Mouse (Mus musculus): ENCODE results near the gene Usf1. TPM values are rescaled to one million over a fixed set of nuclear protein-coding genes. Genes with fewer than 3 reads are reported as not detected.
A peak's percentile ranks its signal among the peaks of the same experiment; 100 is the strongest.

Usf1 gene
- polyA plus RNA-seq, 1 experiment from 2014 or later, result 119 TPM

DNA sequence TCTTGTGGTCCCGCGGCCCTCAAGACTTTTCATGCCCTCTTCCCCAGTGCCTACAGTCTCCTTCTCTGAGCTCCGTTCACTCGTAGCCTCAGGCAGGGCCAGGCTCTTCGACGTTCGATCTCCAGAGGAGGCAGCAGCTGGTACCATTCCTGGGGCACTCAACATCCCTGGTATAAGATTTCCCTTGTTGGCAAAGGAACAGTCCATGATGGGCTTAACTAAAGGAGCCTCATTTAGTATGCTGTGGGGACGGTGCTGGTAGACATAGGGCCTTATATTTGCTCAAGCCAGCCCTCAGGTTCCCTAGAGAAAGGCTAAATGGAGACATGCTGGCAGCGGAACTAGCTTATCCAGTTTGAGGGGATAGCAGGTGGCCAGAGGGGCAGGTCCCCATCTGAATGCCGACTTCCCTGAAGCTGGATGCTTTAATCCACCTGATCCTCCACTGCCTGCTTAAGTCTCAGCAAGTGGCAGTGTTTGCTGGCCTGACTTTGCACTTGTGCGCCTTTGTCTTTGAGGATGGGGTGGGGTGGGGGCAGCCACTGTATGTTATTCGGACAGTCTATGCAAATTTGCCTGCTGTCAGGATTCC lies 8.3 kb downstream of the Usf1 start:
- H3K4me2 ChIP-seq (replicated peaks), result no peak overlapping the region
- no peak overlapping the region for H3K9ac ChIP-seq
- peaks cover 55% of the 10 kb centered on the region for H3K36me3 ChIP-seq
- peak overlapping the region; percentile 12; the same call in 1 of the 2 replicates for H3K27ac ChIP-seq
- WGBS, result 54% methylated on average over 12 of the region's 12 CpGs
- no peaks in the 10 kb centered on the region for H3K9me3 ChIP-seq
- no peaks in the 10 kb centered on the region for H3K4me1 ChIP-seq
- H3K27me3 ChIP-seq, result no peaks in the 10 kb centered on the region
- ATAC-seq (ENCODE audit: insufficient number of reproducible peaks, insufficient read depth, low FRiP score, low TSS enrichment), result peak; percentile 49; the same call in 1 of the 2 replicates
- H3K4me3 ChIP-seq, result no peak overlapping the region

DNA sequence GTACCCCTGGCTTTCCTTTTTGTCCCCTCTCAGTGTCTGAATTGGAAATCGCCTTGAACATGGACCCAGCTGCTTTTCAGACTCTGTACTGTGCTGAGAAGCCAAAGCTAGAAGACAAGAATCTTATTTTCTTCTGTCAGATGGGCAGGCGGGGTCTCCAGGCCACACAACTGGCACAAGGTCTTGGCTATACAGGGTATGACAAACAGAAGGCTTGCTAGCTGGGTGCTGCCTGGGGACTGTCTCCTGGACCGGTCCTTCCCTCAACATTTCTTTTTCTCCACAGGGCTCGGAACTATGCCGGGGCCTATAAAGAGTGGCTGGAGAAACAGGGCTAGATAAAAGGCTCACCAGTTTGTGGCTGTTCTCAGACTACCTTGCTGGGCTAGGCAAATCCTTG lies 8.8 kb downstream of the Usf1 start:
- Histone ChIP-seq H3K4me1 (no peaks in the 10 kb centered on the region), H3K36me3 (peaks cover 55% of the 10 kb centered on the region), H3K9me3 (no peaks in the 10 kb centered on the region), H3K9ac (no peak overlapping the region), H3K4me2 (replicated peaks) (no peak overlapping the region), H3K27me3 (no peaks in the 10 kb centered on the region), H3K4me3 (no peak overlapping the region), H3K27ac (0 out of 2 replicates have a peak overlapping the region, but pooled peaks have one; percentile 12)
- WGBS, result 78% methylated on average over 5 of the region's 5 CpGs
- ATAC-seq (ENCODE audit: insufficient number of reproducible peaks, insufficient read depth, low FRiP score, low TSS enrichment), result no peak

DNA sequence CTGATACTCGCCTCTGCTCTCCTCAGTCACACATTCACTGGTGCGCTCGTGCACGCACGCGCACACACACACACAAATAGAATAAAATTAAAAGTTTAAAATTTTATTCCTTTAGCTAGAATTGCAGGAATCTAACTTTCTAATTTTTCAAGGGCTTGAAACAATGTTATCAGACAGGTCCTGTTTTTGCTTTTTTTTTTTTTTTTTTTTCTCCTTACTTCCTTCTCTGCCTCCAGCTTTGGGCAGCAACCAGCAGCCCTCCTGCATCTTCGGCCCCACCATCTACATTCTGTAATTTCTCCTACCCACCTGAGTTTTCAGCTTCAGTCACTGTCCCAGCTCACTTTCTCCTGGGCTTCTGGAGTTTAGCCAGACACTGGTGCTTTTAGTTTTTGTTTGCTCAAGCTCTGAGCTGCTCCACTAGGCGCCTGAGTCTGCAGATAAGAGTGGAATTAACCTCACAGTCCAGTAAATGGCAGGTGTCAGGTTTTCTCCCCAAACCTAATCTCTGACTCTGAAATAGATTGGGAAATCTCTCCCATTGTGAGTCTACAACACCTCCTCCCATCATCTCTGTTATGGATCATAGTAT lies 11.5 kb downstream of the Usf1 start:
- Histone ChIP-seq H3K36me3 (peaks cover 32% of the 10 kb centered on the region), H3K4me3 (no peak overlapping the region), H3K4me1 (no peaks in the 10 kb centered on the region), H3K27me3 (no peaks in the 10 kb centered on the region), H3K4me2 (replicated peaks) (no peak overlapping the region), H3K27ac (no peak overlapping the region), H3K9ac (no peak overlapping the region), H3K9me3 (no peaks in the 10 kb centered on the region)
- no peak for ATAC-seq (ENCODE audit: insufficient number of reproducible peaks, insufficient read depth, low FRiP score, low TSS enrichment)
- 84% methylated on average over 8 of the region's 8 CpGs for WGBS

DNA sequence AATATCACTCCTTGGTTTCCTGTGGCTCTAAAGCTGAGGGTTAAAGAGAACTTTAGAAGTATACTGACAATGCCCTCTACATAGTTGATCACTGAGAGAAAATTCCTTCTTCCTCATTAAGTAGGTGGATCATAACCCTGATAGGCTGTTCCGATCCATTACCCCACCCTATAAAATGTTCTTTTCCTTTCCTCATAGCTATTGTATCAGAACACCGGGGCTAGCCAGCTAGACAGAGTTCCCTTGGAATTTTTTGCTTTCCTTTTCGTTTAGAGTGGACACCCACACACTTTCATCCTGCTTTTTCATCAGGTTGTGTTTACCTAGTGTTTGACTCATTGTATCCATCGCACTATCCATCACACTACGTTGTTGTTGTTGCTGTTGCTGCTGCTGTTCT lies 13.5 kb downstream of the Usf1 start:
- H3K4me2 ChIP-seq (replicated peaks), result no peak overlapping the region
- WGBS, result 78% methylated on average over 5 of the region's 5 CpGs
- H3K9me3 ChIP-seq, result no peaks in the 10 kb centered on the region
- H3K36me3 ChIP-seq, result peaks cover 12% of the 10 kb centered on the region; the same call in 1 of the 2 replicates
- H3K27me3 ChIP-seq, result no peaks in the 10 kb centered on the region
- no peaks in the 10 kb centered on the region for H3K4me1 ChIP-seq
- no peak overlapping the region for H3K27ac ChIP-seq
- no peak for ATAC-seq (ENCODE audit: insufficient number of reproducible peaks, insufficient read depth, low FRiP score, low TSS enrichment)
- no peak overlapping the region for H3K9ac ChIP-seq
- no peak overlapping the region for H3K4me3 ChIP-seq

DNA sequence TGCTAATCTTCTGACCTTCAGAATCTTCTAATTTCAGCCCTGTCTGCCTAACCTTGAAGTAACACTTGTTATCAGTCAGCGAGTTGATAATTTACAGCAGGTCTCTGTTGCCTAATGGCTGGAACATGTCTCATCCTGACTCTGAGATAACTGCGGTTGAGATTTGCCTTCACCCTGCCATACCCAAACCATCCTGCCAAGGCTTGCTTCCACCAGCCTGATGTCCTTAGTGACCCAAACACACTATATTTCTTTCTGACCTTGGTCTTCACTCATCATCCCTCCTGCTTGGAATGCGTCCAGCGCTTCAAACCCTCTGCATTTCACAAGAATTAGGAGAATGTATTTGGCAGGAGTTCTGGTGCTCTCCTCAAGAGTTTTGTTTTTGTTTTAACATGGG lies 14.0 kb downstream of the Usf1 start:
- WGBS, result 84% methylated on average over 4 of the region's 4 CpGs
- Histone ChIP-seq H3K36me3 (peaks cover 10% of the 10 kb centered on the region; the same call in 1 of the 2 replicates), H3K27me3 (no peaks in the 10 kb centered on the region), H3K9ac (no peak overlapping the region), H3K9me3 (no peaks in the 10 kb centered on the region), H3K4me2 (replicated peaks) (no peak overlapping the region), H3K4me1 (no peaks in the 10 kb centered on the region), H3K4me3 (no peak overlapping the region), H3K27ac (no peak overlapping the region)
- no peak for ATAC-seq (ENCODE audit: insufficient number of reproducible peaks, insufficient read depth, low FRiP score, low TSS enrichment)

DNA sequence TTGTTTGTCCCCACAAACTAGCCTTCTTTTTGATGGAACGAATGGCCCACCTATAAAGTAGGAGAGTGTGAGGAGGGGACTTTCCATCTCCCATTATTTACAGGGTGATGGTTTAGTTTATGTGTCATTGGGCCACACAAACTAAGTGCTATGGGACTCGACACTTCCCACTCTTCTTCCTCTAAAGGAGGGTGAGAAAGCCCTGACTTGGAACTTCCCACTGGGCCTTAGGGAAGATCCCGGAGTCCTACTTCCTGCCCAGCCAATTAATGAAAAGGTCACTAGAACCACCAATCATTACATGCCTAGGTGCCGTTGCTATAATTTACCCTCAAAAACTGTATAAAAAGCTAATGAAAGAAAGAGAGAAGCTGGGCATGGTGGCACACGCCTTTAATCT lies 21.0 kb downstream of the Usf1 start:
- WGBS, result 74% methylated on average over 5 of the region's 5 CpGs
- peaks cover 10% of the 10 kb centered on the region for H3K27me3 ChIP-seq
- no peak overlapping the region for H3K4me2 ChIP-seq (replicated peaks)
- H3K9me3 ChIP-seq, result no peaks in the 10 kb centered on the region
- H3K4me1 ChIP-seq, result no peaks in the 10 kb centered on the region
- ATAC-seq (ENCODE audit: insufficient number of reproducible peaks, insufficient read depth, low FRiP score, low TSS enrichment), result no peak
- no peak overlapping the region for H3K4me3 ChIP-seq
- H3K36me3 ChIP-seq, result no peaks in the 10 kb centered on the region
- no peak overlapping the region for H3K9ac ChIP-seq
- H3K27ac ChIP-seq, result no peak overlapping the region

DNA sequence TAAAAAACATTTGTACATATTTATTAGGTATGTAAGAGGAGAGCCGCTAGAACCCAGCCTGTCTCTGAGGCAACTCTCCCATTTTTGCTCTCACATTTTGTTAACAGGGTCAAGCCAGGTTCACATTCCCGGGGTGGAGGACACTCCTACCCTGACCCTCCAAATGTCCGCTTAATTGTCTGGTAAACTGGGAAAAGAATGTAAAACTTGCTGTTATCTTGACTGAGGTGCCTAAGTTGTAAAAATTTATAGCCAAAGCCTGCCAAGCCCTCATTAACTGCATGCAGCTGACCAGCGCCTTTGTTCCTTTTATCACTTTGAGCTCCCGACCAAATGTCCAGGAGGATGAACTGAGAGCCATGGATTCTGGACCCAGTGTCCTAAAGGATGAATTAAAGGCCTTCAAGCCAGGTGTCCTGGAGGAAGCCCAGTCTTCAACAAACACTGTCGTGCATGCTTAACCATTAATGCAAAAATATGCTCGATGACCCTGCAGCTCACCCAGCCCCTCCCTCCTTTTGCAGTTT lies 24.2 kb downstream of the Usf1 start:
- Histone ChIP-seq H3K27ac (no peak overlapping the region), H3K4me3 (no peak overlapping the region), H3K27me3 (peaks cover 30% of the 10 kb centered on the region), H3K4me2 (replicated peaks) (no peak overlapping the region), H3K9me3 (no peaks in the 10 kb centered on the region), H3K4me1 (0 out of 2 replicates have a peak, but pooled peaks cover 3% of the 10 kb centered on the region), H3K9ac (no peak overlapping the region), H3K36me3 (no peaks in the 10 kb centered on the region)
- ATAC-seq (ENCODE audit: insufficient number of reproducible peaks, insufficient read depth, low FRiP score, low TSS enrichment), result no peak
- 61% methylated on average over 7 of the region's 7 CpGs for WGBS

DNA sequence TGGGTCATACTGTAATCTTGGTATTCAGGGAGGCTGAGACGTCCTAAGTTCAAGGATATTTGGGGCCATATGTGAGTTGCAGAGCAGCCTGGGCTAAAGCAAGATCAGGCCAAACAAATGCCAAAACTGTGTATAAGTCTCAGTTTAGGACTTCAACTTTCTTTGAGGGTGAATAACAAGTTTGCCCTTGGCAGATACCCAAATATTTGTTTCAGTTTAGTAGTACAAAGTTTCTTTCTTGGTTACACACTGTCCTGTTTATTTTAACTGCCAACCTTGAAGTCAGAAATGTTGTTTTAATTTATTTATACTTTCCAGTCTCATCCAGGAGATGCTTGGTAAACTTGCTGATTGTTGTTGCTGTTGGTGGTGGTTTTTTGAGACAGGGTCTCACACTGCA lies 24.9 kb downstream of the Usf1 start:
- Histone ChIP-seq H3K4me1 (0 out of 2 replicates have a peak, but pooled peaks cover 3% of the 10 kb centered on the region), H3K9ac (no peak overlapping the region), H3K27ac (no peak overlapping the region), H3K36me3 (no peaks in the 10 kb centered on the region), H3K27me3 (peaks cover 32% of the 10 kb centered on the region), H3K4me2 (replicated peaks) (no peak overlapping the region), H3K4me3 (no peak overlapping the region), H3K9me3 (no peaks in the 10 kb centered on the region)
- ATAC-seq (ENCODE audit: insufficient number of reproducible peaks, insufficient read depth, low FRiP score, low TSS enrichment), result no peak
- 60% methylated on average over 1 of the region's 1 CpGs for WGBS

DNA sequence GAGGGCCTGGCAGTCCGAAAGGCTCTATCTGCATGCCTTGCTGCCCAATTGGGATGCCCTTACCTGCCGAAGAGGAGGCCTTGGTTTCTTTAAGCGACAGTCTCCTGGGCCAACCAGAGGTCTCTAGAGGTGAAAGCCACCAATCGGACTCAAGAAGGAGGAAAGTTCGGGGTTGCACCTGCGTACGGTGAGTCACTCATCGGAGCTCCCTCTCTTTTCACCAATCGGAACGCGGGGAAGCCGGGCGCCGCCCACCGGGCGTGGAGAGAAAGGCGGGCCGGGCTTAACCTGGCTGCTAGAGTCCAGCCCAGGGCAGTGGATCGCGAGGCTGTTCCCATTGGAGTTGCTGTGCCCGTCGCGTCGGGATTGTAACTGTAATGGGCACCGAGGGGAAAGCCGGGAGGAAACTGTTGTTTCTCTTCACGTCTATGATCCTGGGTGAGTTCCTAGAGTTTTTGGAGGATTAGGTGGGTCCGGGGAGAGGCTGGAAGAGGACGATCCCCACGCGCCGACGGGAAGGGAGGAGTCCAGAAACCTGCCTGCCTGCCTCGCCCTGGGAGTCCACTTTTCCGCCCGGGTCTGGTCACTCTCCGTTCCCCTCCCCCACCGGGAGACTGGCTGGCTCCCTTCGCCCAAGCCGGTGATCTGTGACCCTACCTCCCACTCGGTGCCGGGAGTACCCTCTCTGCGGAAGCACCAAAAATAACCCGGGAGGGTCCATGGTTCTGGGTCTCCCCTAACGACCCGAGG lies 26.3 kb downstream of the Usf1 start, which contains the start of gene F11r:
F11r (plus strand) TSS at position 272 of the 750 bp plus-strand sequence.
- 0 out of 2 replicates have a peak, but pooled peaks cover 3% of the 10 kb centered on the region for H3K4me1 ChIP-seq
- no peak within 1 kb of the TSS for H3K27ac ChIP-seq
- ATAC-seq (ENCODE audit: insufficient number of reproducible peaks, insufficient read depth, low FRiP score, low TSS enrichment), result peak; percentile 33; the same call in 1 of the 2 replicates
- no peaks in the 10 kb centered on the region for H3K36me3 ChIP-seq
- peak within 1 kb of the TSS; percentile 43 for H3K4me3 ChIP-seq
- peak within 1 kb of the TSS; percentile 45 for H3K9ac ChIP-seq
- WGBS, result under 1% methylated on average over 46 of the region's 46 CpGs
- H3K4me2 ChIP-seq (replicated peaks), result peak within 1 kb of the TSS; percentile 60
- H3K9me3 ChIP-seq, result no peaks in the 10 kb centered on the region
- H3K27me3 ChIP-seq, result peaks cover 32% of the 10 kb centered on the region

DNA sequence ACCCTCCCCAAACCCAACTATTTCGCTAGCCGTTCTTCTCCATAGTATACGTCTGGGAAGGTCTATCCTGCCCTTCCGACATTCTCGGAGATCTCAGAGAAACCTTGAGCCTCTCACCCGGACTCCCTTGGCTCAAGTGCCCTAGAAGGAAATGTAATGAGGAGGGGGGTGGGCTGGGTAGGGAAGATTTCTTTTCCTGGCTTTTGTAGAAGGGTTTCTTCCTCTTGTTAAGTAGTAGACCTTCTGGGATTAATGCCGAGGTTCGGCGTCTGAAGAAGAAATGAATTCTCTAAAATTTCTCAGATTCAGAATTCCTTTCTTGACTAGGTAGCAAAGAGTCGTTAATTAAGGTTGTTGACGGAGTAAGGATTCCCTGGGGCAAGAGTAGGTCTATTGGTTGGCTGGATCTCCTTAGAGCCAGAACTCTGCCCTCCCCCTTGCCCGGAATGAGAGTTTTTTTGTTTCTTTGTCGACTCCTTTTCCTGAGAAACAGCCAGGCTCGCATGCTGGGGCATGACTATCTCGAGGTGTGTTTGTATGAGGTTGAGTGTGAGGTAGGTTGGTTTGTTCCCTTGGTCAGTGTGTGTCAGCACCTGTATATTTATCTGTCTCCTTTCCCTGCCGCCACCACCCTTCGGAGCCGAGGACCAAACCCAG lies 27.0 kb downstream of the Usf1 start:
- Histone ChIP-seq H3K27ac (no peak overlapping the region), H3K4me3 (peak overlapping the region; percentile 43), H3K4me2 (replicated peaks) (peak overlapping the region; percentile 60), H3K9me3 (no peaks in the 10 kb centered on the region), H3K4me1 (0 out of 2 replicates have a peak, but pooled peaks cover 3% of the 10 kb centered on the region), H3K9ac (peak overlapping the region; percentile 45; the same call in 1 of the 2 replicates), H3K36me3 (no peaks in the 10 kb centered on the region), H3K27me3 (peaks cover 32% of the 10 kb centered on the region)
- WGBS, result 6% methylated on average over 18 of the region's 18 CpGs
- ATAC-seq (ENCODE audit: insufficient number of reproducible peaks, insufficient read depth, low FRiP score, low TSS enrichment), result no peak

DNA sequence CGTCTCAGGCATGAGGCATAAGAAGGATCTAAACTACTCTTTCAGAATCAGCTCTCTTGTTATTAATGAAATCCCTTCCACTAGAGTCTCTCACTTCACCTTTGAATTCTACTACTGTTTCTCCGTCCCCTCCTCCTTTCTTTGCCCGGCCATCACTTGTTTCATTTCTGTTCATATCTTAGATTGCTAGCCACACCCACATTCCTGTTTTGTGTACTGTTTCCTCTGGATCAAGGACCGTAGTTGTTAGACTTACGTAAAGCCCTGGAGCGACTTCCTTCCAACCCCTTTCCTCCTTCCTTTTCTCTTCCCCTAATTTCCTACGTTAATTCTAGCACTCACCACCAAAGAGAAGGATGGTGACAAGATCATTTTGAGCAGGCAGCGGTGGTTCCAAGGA lies 28.0 kb downstream of the Usf1 start:
- H3K9ac ChIP-seq, result no peak overlapping the region
- WGBS, result 27% methylated on average over 8 of the region's 8 CpGs
- H3K4me2 ChIP-seq (replicated peaks), result peak overlapping the region; percentile 60
- 0 out of 2 replicates have a peak, but pooled peaks cover 3% of the 10 kb centered on the region for H3K4me1 ChIP-seq
- H3K4me3 ChIP-seq, result peak overlapping the region; percentile 43
- no peaks in the 10 kb centered on the region for H3K36me3 ChIP-seq
- peaks cover 32% of the 10 kb centered on the region for H3K27me3 ChIP-seq
- no peak for ATAC-seq (ENCODE audit: insufficient number of reproducible peaks, insufficient read depth, low FRiP score, low TSS enrichment)
- no peak overlapping the region for H3K27ac ChIP-seq
- H3K9me3 ChIP-seq, result 0 out of 2 replicates have a peak, but pooled peaks cover 4% of the 10 kb centered on the region
